8 mouse cellular contexts compared by ENCODE assay signal in genomic region chr17:30657530-30658151, GRCm38 (mm10). TPM values are rescaled to one million over a fixed set of nuclear protein-coding genes. Genes with fewer than 3 reads are reported as not detected.
DNase-seq lines count a peak whose midpoint lies in the region; ATAC-seq lines count a peak whose summit lies in the region.

No protein-coding gene starts in this region.

- H3K4me3 ChIP-seq in kidney, embryonic 14.5 days (ENCODE audit: low read length): peak overlapping the region; percentile 22
- H3K4me3 ChIP-seq in embryonic facial prominence, embryonic 15.5 days (replicated peaks): peak overlapping the region; percentile 44
- peak overlapping the region; percentile 44 for H3K4me3 ChIP-seq in intestine, embryonic 16.5 days (ENCODE audit: low read length)
- H3K4me3 ChIP-seq in midbrain, embryonic 15.5 days: peak overlapping the region; percentile 32

- no peaks in the 10 kb centered on the region for H3K36me3 ChIP-seq in kidney, embryonic 14.5 days (ENCODE audit: control insufficient read depth, insufficient read depth, low read length)
- no peaks in the 10 kb centered on the region for H3K36me3 ChIP-seq in embryonic facial prominence, embryonic 15.5 days
- no peaks in the 10 kb centered on the region for H3K36me3 ChIP-seq in intestine, embryonic 16.5 days (ENCODE audit: control insufficient read depth, insufficient read depth, low read length)
- H3K36me3 ChIP-seq in midbrain, embryonic 15.5 days (replicated peaks): no peaks in the 10 kb centered on the region

- H3K9ac ChIP-seq in kidney, embryonic 14.5 days (ENCODE audit: low read depth, low read length): no peak overlapping the region
- 0 out of 2 replicates have a peak overlapping the region, but pooled peaks have one; percentile 10 for H3K9ac ChIP-seq in embryonic facial prominence, embryonic 15.5 days
- peak overlapping the region; percentile 58 for H3K9ac ChIP-seq in intestine, embryonic 16.5 days (ENCODE audit: low read depth, low read length)
- peak overlapping the region; percentile 30; the same call in 1 of the 2 replicates for H3K9ac ChIP-seq in midbrain, embryonic 15.5 days

- WGBS in kidney, embryonic 14.5 days: 55% methylated on average over 8 of the region's 8 CpGs
- 47% methylated on average over 8 of the region's 8 CpGs for WGBS in embryonic facial prominence, embryonic 15.5 days
- WGBS in intestine, embryonic 16.5 days: 41% methylated on average over 8 of the region's 8 CpGs
- WGBS in midbrain, embryonic 15.5 days: 52% methylated on average over 8 of the region's 8 CpGs

- peaks cover 3% of the 10 kb centered on the region; the same call in 1 of the 2 replicates for H3K9me3 ChIP-seq in kidney, embryonic 14.5 days (ENCODE audit: control insufficient read depth, low read length)
- no peaks in the 10 kb centered on the region; the same call in 1 of the 2 replicates for H3K9me3 ChIP-seq in embryonic facial prominence, embryonic 15.5 days (replicated peaks)
- H3K9me3 ChIP-seq in intestine, embryonic 16.5 days (ENCODE audit: control insufficient read depth, low read length): no peaks in the 10 kb centered on the region
- H3K9me3 ChIP-seq in midbrain, embryonic 15.5 days: no peaks in the 10 kb centered on the region

- no peak for DNase-seq in kidney, adult 18-20 months
- no peak for DNase-seq in cerebellum, adult 8-10 months
- no peak for DNase-seq in left cerebral cortex, adult 9 months (ENCODE audit: low spot score in 2 of 2)
- DNase-seq in adrenal gland, postnatal 25 days: no peak

- H3K27me3 ChIP-seq in kidney, embryonic 14.5 days (ENCODE audit: control insufficient read depth, insufficient read depth, low read length): no peaks in the 10 kb centered on the region
- H3K27me3 ChIP-seq in embryonic facial prominence, embryonic 15.5 days: no peaks in the 10 kb centered on the region
- no peaks in the 10 kb centered on the region for H3K27me3 ChIP-seq in intestine, embryonic 16.5 days (replicated peaks; ENCODE audit: control insufficient read depth, insufficient read depth, low read length)
- H3K27me3 ChIP-seq in midbrain, embryonic 15.5 days (replicated peaks): no peaks in the 10 kb centered on the region

- no peaks in the 10 kb centered on the region for H3K4me1 ChIP-seq in kidney, embryonic 14.5 days (ENCODE audit: control insufficient read depth, insufficient read depth, low read length)
- no peaks in the 10 kb centered on the region for H3K4me1 ChIP-seq in embryonic facial prominence, embryonic 15.5 days
- no peaks in the 10 kb centered on the region for H3K4me1 ChIP-seq in intestine, embryonic 16.5 days (ENCODE audit: control insufficient read depth, insufficient read depth, low read length)
- H3K4me1 ChIP-seq in midbrain, embryonic 15.5 days: no peaks in the 10 kb centered on the region; the same call in 1 of the 2 replicates

- no peak for ATAC-seq in kidney, embryonic 14.5 days (ENCODE audit: low FRiP score, low TSS enrichment)
- no peak for ATAC-seq in embryonic facial prominence, embryonic 15.5 days (ENCODE audit: insufficient number of reproducible peaks, low FRiP score, low TSS enrichment, low read depth)
- peak; percentile 64 for ATAC-seq in intestine, embryonic 16.5 days
- peak; percentile 20; the same call in 1 of the 2 replicates for ATAC-seq in midbrain, embryonic 15.5 days (replicated peaks)

- peak overlapping the region; percentile 1; the same call in 1 of the 2 replicates for H3K27ac ChIP-seq in kidney, embryonic 14.5 days (ENCODE audit: low read depth, low read length)
- peak overlapping the region; percentile 49 for H3K27ac ChIP-seq in embryonic facial prominence, embryonic 15.5 days (replicated peaks)
- H3K27ac ChIP-seq in intestine, embryonic 16.5 days (ENCODE audit: low read length): peak overlapping the region; percentile 71
- H3K27ac ChIP-seq in midbrain, embryonic 15.5 days: peak overlapping the region; percentile 60

- peak overlapping the region; percentile 31 for H3K4me2 ChIP-seq in kidney, embryonic 14.5 days (replicated peaks; ENCODE audit: low read depth, low read length)
- H3K4me2 ChIP-seq in embryonic facial prominence, embryonic 15.5 days (replicated peaks): peak overlapping the region; percentile 51
- H3K4me2 ChIP-seq in intestine, embryonic 16.5 days (ENCODE audit: low read depth, low read length): peak overlapping the region; percentile 48
- peak overlapping the region; percentile 53 for H3K4me2 ChIP-seq in midbrain, embryonic 15.5 days

RNA-seq across cellular contexts. Expression of gene Glo1, which starts 31.0 kb away (rescaled TPM):
- 233 and 242 TPM in 2 replicates for polyA plus RNA-seq in kidney, embryonic 14.5 days (2014; fragmentation: Nextera tagmentation; extraction: Ambion mirVana)
- 184 and 188 TPM in 2 replicates for polyA plus RNA-seq in embryonic facial prominence, embryonic 15.5 days (2015; fragmentation: Nextera tagmentation; extraction: Ambion mirVana)
- polyA plus RNA-seq in intestine, embryonic 16.5 days (2015; fragmentation: Nextera tagmentation; extraction: Ambion mirVana): 234 and 240 TPM in 2 replicates
- 128 and 131 TPM in 2 replicates for polyA plus RNA-seq in midbrain, embryonic 15.5 days (2015; fragmentation: Nextera tagmentation; extraction: Ambion mirVana)
- 102 and 142 TPM in 2 replicates for total RNA-seq in adrenal gland, postnatal 25 days (2021)

RNA-seq across cellular contexts. Expression of gene Dnah8, which starts 33.5 kb away (rescaled TPM):
- polyA plus RNA-seq in kidney, embryonic 14.5 days (2014; fragmentation: Nextera tagmentation; extraction: Ambion mirVana): 0.57 and 0.61 TPM in 2 replicates
- 4.5 and 5.0 TPM in 2 replicates for polyA plus RNA-seq in embryonic facial prominence, embryonic 15.5 days (2015; fragmentation: Nextera tagmentation; extraction: Ambion mirVana)
- polyA plus RNA-seq in intestine, embryonic 16.5 days (2015; fragmentation: Nextera tagmentation; extraction: Ambion mirVana): 0.79 and 0.82 TPM in 2 replicates
- 2.0 and 2.7 TPM in 2 replicates for polyA plus RNA-seq in midbrain, embryonic 15.5 days (2015; fragmentation: Nextera tagmentation; extraction: Ambion mirVana)
- total RNA-seq in adrenal gland, postnatal 25 days (2021): 0.33 and 0.64 TPM in 2 replicates

Comparison
In these comparisons a context has a peak if more than half of its experiments do, and no peak if none do; other contexts are left out.
1. ATAC-seq: peak in intestine, embryonic 16.5 days (single experiment) and midbrain, embryonic 15.5 days (single experiment); none in kidney, embryonic 14.5 days (single experiment) and embryonic facial prominence, embryonic 15.5 days (single experiment).
2. H3K27ac ChIP-seq: peak in every context shown above with its lines; median percentile 71 in intestine, embryonic 16.5 days; 60 in midbrain, embryonic 15.5 days; 49 in embryonic facial prominence, embryonic 15.5 days; 1 in kidney, embryonic 14.5 days.
3. Peak in every context shown above with its lines, with median percentiles within 50 percentile points of each other: H3K4me2 ChIP-seq and H3K4me3 ChIP-seq.